9 mouse cellular contexts compared by ENCODE assay signal in the genomic region with DNA sequence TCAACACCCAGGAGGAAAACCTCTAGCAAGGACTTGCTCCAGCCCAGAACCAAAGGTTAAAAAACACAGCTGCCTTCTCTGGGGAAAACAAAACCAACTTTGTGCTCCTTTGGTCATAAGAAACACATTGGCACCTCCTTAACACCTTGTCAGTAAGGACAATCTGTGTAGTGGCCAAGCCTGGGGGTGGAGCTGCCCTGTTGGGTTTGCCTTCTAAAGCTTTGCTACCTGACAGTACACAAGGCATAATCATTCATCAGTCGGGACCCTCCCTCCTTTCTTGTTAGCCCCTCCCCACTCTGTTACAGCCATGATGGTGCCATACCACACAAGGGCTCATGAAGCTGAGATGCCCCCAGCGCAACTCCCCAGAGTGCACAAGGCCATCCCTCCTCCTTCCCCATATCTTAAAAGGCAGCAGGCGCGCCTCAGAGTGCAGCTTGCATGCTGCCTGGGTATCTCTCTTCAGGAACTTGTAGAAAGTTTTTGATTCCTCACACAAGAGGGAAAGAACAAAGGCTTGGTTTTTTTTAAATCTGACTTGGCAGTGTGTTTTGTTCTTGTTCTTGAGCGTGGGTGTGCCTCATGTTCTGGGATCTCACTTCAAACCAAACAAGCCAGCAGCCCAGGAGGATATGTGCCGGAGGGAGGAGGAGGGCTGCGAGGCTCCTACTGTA.
DNase-seq lines count a peak whose midpoint lies in the region; ATAC-seq and TF ChIP-seq lines count a peak whose summit lies in the region.
"Had no signal": no experiment of that assay in that cellular context is flagged by ENCODE, and none has a peak within 500 bp of the region (broad histone marks: within the 10 kb centered on the region; RNA-seq: fewer than 3 reads in every experiment).

No protein-coding gene starts in this region.

- peak overlapping the region; percentile 60 for H3K27ac ChIP-seq in heart, embryonic 11.5 days (ENCODE audit: low read depth, low read length)
- H3K27ac ChIP-seq in heart, embryonic 13.5 days (replicated peaks): peak overlapping the region; percentile 85
- H3K27ac ChIP-seq in liver, embryonic 14.5 days: peak overlapping the region; percentile 12

- H3K27me3 ChIP-seq in heart, embryonic 11.5 days (ENCODE audit: control insufficient read depth, insufficient read depth, low read length): no peaks in the 10 kb centered on the region
- 0 out of 2 replicates have a peak, but pooled peaks cover 3% of the 10 kb centered on the region for H3K27me3 ChIP-seq in heart, embryonic 13.5 days (replicated peaks)
- no peaks in the 10 kb centered on the region for H3K27me3 ChIP-seq in liver, embryonic 14.5 days (ENCODE audit: control insufficient read depth, insufficient read depth, low read length)

- peaks cover 64% of the 10 kb centered on the region for H3K4me1 ChIP-seq in heart, embryonic 11.5 days (ENCODE audit: control insufficient read depth, insufficient read depth, low read length)
- peaks cover 83% of the 10 kb centered on the region for H3K4me1 ChIP-seq in heart, embryonic 13.5 days
- peaks cover 25 to 35% of the 10 kb centered on the region in 2 experiments for H3K4me1 ChIP-seq in liver, embryonic 14.5 days (replicated peaks; ENCODE audit: control insufficient read depth in 2 of 2, insufficient read depth in 2 of 2, low read length in 1 of 2)

- 20% methylated on average over 7 of the region's 7 CpGs for WGBS in heart, embryonic 11.5 days (ENCODE audit: insufficient replicate concordance)
- WGBS in heart, embryonic 13.5 days: 13% methylated on average over 7 of the region's 7 CpGs
- 19% methylated on average over 7 of the region's 7 CpGs for WGBS in liver, embryonic 14.5 days (ENCODE audit: insufficient replicate concordance)

- intact Hi-C loops in heart, postnatal 14 days (cut with DNase I): no loop called here

- TF ChIP-seq EP300 in liver, embryonic 14.5 days (IDR thresholded peaks at IDR 0.05; ENCODE audit: low read depth): peak; percentile 56; the same call in 1 of the 2 replicates

- H3K4me3 ChIP-seq in heart, embryonic 11.5 days (ENCODE audit: low read depth, low read length): no peak overlapping the region
- H3K4me3 ChIP-seq in heart, embryonic 13.5 days: no peak overlapping the region
- no peak overlapping the region for H3K4me3 ChIP-seq in liver, embryonic 14.5 days (ENCODE audit: insufficient read depth in 1 of 2, low read depth in 2 of 2, low read length in 2 of 2)

- DNase-seq in heart, postnatal 14 days: no peak
- peak; percentile 60 for DNase-seq in CD4-positive helper T cell, adult 2 months (ENCODE audit: low read depth, low spot score)
- DNase-seq in liver, embryonic 14.5 days (ENCODE audit: low read depth in 3 of 3, low spot score in 3 of 3): no peak
- DNase-seq in retina, embryonic 14.5 days (ENCODE audit: low spot score): no peak
- no peak for DNase-seq in kidney, adult 8-10 months
- DNase-seq in urinary bladder, postnatal 4 days (ENCODE audit: low spot score in 2 of 2): no peak
- DNase-seq: cerebellum, adult 9-11 months had no signal

- H3K4me2 ChIP-seq in heart, embryonic 11.5 days: peak overlapping the region; percentile 51
- H3K4me2 ChIP-seq in heart, embryonic 13.5 days: peak overlapping the region; percentile 53
- peak overlapping the region; percentile 53 for H3K4me2 ChIP-seq in liver, embryonic 14.5 days (ENCODE audit: low read depth)

- no peak for ATAC-seq in heart, embryonic 11.5 days (replicated peaks; ENCODE audit: insufficient number of reproducible peaks, low FRiP score, low TSS enrichment)
- ATAC-seq in heart, embryonic 13.5 days (ENCODE audit: extremely low read depth, insufficient number of reproducible peaks, low FRiP score, low TSS enrichment): no peak
- peak; percentile 79 for ATAC-seq in liver, embryonic 14.5 days (ENCODE audit: insufficient read depth)

- no peak overlapping the region for H3K9ac ChIP-seq in heart, embryonic 11.5 days (ENCODE audit: low read depth, low read length)
- peak overlapping the region; percentile 69 for H3K9ac ChIP-seq in heart, embryonic 13.5 days
- H3K9ac ChIP-seq in liver, embryonic 14.5 days (replicated peaks): no peak overlapping the region

- 0 out of 2 replicates have a peak, but pooled peaks cover 2% of the 10 kb centered on the region for H3K36me3 ChIP-seq in heart, embryonic 11.5 days (ENCODE audit: control insufficient read depth, insufficient read depth, low read length)
- H3K36me3 ChIP-seq in heart, embryonic 13.5 days: peaks cover 13% of the 10 kb centered on the region
- H3K36me3 ChIP-seq in liver, embryonic 14.5 days (replicated peaks; ENCODE audit: control insufficient read depth, insufficient read depth, low read depth): no peaks in the 10 kb centered on the region

- H3K9me3 ChIP-seq in heart, embryonic 11.5 days (replicated peaks; ENCODE audit: control insufficient read depth, low read length): no peaks in the 10 kb centered on the region
- no peaks in the 10 kb centered on the region for H3K9me3 ChIP-seq in heart, embryonic 13.5 days
- H3K9me3 ChIP-seq in liver, embryonic 14.5 days (ENCODE audit: control insufficient read depth, low read length): no peaks in the 10 kb centered on the region

- TF ChIP-seq CTCF in liver, embryonic 14.5 days (IDR thresholded peaks at IDR 0.05; ENCODE audit: low read depth): no peak

Comparison
In these comparisons a context has a peak if more than half of its experiments do, and no peak if none do; other contexts are left out.
1. H3K27ac ChIP-seq: peak in every context shown above with its lines; median percentile 85 in heart, embryonic 13.5 days; 60 in heart, embryonic 11.5 days; 12 in liver, embryonic 14.5 days.